Mouse (Mus musculus): ENCODE data around the gene Blzf1.

Gene Blzf1

DNA sequence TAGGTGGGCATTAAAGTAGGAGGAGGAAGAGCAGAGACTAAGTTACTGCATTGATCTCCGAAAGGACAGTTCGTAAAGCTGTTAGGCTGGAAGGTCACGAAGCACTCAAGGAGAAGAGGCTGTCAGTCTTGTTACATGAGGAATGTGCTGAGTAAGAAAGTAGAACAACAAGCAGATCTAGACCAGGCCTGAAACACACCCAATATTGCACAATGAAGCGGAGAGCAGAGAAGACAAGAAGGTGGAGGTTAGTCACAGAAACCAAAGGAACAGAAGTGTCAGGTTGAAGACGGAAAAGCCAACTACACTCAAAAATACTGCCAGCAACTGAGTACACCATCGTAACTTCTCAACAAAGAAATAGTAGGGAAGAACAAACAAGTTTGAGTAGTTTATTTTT lies 13.2 kb downstream of the Blzf1 start:
- peak; percentile 54 for DNase-seq (ENCODE audit: low spot score)

GRCm38 (mm10) chr1:164292040-164292439 lies 15.2 kb downstream of the Blzf1 start:
- no peak for DNase-seq (ENCODE audit: low spot score)

DNA sequence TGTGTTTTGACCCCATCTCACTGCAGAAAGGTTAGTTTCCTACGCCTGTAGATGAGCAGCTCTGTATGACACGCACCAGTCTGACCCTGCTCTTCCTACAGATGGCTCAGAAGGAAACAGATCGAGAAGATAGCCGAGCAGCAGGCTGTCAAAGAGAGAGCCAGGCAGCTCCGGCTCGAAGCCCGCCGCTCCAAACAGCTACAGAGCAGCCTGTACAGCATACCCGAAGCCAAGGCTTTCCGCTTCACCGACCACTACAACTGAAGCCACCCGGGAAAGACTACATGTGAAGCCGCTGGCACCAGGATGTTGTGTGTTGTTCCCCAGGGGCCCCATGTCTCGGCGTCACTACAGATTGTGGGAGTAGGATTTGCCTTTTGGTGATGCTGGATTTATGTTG lies 19.9 kb downstream of the Blzf1 start:
- no peak for DNase-seq (ENCODE audit: low spot score)

GRCm38 (mm10) chr1:164284007-164284406 lies 23.3 kb downstream of the Blzf1 start:
- no peak for DNase-seq (ENCODE audit: low spot score)

- DNase-seq (ENCODE audit: low spot score): no peak
These were observed 28.0 kb downstream of the Blzf1 start for GRCm38 (mm10) chr1:164279332-164279731.

DNA sequence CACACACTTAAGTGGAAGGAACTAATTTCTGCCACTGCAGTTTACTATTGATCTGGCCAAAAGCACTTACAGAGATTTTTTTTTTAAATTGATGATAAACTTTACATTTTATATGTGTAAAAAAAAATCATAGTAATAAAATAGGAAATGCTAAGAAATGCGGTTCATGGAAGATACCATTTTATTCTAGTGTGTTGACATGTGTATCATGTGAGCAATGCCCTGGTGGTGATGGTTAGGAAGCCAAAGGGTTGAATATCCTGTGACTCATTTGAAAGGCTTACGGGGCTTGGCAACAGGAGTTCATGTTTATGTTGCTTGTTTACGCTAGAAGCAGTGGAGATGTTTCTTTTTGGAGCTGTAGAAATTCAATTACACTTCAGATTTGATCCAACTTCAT lies 30.7 kb downstream of the Blzf1 start:
- DNase-seq (ENCODE audit: low spot score): no peak

DNA sequence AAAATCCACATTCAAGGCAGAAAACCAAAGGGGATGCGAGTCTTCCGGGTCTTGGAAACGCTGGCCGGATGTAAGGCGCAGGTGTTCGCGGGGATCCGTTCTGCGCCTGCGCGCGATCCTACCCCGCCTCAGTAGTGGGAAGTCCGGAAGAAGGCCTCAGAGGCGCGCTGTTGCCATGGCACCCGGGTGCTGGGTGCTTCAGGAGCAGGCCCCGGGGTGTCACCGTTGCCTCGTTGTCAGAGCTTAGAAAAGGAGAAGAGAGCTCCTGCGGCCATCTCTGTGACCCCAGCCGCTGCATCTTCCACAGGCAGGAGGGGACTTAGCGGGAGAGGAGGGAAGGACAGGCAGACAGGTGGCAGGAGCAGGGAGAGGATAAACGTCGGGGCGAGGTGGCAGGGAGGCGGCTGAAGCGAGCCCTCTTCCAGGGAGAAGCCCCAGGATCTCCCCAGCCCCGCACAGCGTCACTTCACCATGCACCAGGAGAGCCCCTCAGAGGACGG lies 31.8 kb downstream of the Blzf1 start, which contains the start of gene Ccdc181:
Gene Ccdc181, plus strand, starts transcription at position 131 of the 500 bp plus-strand sequence.
- peak; percentile 89 for DNase-seq (ENCODE audit: low spot score)

GRCm38 (mm10) chr1:164273659-164274058 lies 33.6 kb downstream of the Blzf1 start:
- DNase-seq (ENCODE audit: low spot score): no peak

GRCm38 (mm10) chr1:164270941-164271340 lies 36.3 kb downstream of the Blzf1 start:
- no peak for DNase-seq (ENCODE audit: low spot score)

DNA sequence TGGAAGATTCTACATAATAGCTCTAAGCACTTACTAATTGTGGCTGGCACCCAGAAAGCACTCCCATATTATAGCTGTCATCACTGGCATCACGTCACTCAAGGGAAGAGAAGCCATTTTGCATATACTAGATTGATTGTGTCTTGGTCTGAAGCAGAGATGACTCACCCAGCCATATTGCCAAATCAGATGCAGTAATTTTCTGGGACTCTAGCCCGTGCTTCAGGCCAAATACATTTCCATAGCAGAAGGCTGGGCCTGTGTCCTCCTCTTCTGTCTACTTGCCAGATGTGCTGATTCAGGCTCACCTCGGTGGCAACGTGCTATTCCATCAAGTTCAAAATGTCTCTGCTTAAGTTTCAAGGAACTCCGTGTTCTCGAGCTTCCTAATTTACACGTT lies 45.7 kb downstream of the Blzf1 start:
- DNase-seq (ENCODE audit: low spot score): no peak

DNA sequence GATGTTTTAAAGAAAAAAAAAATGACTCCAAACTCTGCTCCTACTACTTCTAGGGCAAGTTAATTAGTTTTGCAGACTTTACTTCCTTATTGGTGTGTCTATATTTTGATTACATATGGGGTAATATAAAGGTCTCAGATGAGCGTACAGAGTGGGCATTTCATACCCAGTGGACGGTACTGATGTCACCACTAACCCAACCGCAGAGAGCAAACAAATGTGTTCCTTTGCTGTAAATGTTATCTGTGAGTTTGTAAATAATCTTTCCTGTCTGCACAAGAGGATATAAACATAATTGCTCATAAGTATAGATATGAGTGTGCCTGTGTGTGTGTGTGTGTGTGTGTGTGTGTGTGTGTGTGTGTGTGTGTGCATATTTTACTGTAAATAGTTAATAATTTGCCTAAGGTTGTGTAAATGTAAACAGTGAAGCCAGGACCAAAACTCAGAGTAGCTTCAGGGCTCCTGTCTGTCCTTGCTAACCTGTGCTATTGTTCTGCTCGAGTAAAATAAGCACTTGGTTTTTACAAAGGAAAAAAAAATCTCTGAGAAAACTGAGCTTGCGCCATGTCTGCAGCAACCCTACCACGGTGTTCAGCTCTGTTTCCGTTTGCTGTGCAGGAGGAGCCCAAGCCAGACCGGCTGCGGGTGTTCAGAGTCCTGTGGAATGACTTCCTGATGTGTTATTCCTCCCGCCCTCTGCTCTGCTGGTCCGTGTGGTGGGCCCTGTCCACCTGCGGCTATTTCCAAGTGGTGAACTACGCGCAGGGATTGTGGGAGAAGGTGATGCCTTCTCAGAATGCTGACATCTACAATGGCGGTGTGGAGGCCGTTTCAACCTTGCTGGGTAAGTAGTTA lies 46.9 kb downstream of the Blzf1 start:
- no peak for DNase-seq (ENCODE audit: low spot score)

GRCm38 (mm10) chr1:164254836-164255235 lies 52.5 kb downstream of the Blzf1 start:
- DNase-seq (ENCODE audit: low spot score): no peak

GRCm38 (mm10) chr1:164252551-164252950 lies 54.7 kb downstream of the Blzf1 start:
- DNase-seq (ENCODE audit: low spot score): no peak

DNA sequence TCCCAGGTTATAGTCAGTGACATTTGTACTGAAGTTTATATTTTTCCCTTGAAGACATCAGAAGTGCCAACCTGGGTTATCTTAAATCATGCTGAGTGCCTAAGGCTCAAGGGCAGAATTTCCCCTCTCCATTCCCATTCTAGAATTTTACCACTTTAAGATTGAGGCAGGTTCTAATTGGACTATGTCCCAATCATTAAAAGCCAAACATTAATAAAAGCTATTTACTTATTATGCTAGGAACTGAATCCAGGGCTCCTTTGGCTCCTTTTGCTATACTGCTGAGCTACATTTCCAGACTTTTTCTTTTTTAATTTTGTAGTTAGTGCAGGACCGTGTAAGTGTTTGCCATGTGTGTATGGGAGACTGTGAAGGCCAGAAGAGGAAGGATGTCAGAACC lies 55.9 kb downstream of the Blzf1 start:
- DNase-seq (ENCODE audit: low spot score): no peak

GRCm38 (mm10) chr1:164250391-164251150 lies 56.7 kb downstream of the Blzf1 start:
- DNase-seq (ENCODE audit: low spot score): no peak

GRCm38 (mm10) chr1:164249332-164249711 lies 58.0 kb downstream of the Blzf1 start:
- no peak for DNase-seq (ENCODE audit: low spot score)

DNA sequence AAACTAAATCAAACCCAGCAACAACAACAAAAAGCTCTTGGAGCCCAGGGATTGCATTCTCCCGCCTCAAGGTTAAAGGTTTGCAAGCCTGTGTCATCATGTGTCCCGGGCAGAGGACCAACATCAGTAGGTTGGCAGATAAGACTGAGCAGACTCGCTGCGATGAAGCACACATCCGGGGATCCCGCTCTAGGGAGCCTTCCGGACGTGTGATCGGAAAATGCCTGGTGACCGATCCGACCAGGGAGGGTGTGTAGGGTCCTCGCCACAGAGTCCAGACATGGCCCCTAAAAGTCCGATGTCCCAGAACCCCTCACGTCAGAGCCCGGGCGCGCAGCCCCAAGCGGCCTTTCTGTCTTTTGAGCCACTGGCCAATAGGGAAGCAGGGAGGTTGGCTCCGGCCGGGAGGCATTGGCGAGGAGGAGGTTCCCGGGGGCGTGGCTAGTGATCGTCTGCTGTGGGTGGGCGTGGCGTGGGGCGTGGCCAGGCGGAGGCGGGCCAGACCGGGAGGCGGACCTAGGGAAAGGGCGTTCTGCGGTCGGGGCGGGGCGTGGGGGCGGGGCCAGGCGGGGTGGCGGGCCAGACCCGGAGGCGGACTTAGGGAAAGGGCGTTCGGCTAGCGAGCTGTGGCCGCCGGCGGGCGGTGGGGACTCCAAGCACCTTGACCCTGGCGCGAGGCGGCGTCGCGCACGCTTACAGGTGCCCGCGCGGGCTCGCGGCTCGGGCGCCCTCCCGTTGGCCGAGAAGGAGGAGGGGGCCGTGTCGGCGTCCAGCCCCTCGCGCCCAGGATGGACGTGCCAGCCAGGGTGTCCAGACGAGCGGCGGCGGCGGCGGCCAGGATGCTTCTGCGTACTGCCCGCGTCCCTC lies 58.6 kb downstream of the Blzf1 start, which contains the start of gene Slc19a2:
Gene Slc19a2, plus strand, starts transcription at position 582 of the 867 bp plus-strand sequence.
- DNase-seq (ENCODE audit: low spot score): peak; percentile 99

- no peak for DNase-seq (ENCODE audit: low spot score)
These were observed 59.3 kb downstream of the Blzf1 start for GRCm38 (mm10) chr1:164247971-164248370.

GRCm38 (mm10) chr1:164247442-164247841 lies 59.8 kb downstream of the Blzf1 start:
- DNase-seq (ENCODE audit: low spot score): no peak

GRCm38 (mm10) chr1:164242809-164243208 lies 64.5 kb downstream of the Blzf1 start:
- DNase-seq (ENCODE audit: low spot score): no peak

DNA sequence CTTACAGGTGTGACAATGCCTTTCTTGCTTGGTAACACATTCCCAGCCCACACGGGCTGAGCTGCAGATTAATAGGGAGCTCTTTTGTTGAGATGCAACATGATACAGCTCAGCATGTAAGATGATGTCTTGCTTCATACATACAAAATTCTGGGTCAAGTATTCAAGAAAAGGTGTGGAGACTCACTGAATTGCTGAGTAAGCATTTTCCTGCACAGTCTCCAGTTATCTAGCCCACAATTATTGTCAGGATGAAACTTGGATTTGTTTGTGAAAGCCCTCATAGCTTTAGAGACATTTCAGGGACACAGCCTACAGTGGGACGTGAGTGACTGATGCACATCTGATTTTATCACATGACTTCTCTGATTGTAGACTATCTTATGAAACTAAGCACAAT lies 65.8 kb downstream of the Blzf1 start:
- no peak for DNase-seq (ENCODE audit: low spot score)

Data from yolk sac, embryonic 10.5 days (tissue).